Mouse (Mus musculus) ovary, adult 2 months (tissue): Measurements from ENCODE around the gene Lst1. TPM values are rescaled to one million over a fixed set of nuclear protein-coding genes. Genes with fewer than 3 reads are reported as not detected.

Experiments used
- polyA plus RNA-seq: library from polyadenylated mRNA; depleted of rRNA; stranded (reverse); fragments of >200 nt; gene quantifications from 2 replicates; pipeline ENCODE4 v1.2.3, GENCODE M21; 2012; rRNA removed

The Lst1 gene
- 15.6 and 19.9 TPM in 2 replicates for polyA plus RNA-seq

DNA sequence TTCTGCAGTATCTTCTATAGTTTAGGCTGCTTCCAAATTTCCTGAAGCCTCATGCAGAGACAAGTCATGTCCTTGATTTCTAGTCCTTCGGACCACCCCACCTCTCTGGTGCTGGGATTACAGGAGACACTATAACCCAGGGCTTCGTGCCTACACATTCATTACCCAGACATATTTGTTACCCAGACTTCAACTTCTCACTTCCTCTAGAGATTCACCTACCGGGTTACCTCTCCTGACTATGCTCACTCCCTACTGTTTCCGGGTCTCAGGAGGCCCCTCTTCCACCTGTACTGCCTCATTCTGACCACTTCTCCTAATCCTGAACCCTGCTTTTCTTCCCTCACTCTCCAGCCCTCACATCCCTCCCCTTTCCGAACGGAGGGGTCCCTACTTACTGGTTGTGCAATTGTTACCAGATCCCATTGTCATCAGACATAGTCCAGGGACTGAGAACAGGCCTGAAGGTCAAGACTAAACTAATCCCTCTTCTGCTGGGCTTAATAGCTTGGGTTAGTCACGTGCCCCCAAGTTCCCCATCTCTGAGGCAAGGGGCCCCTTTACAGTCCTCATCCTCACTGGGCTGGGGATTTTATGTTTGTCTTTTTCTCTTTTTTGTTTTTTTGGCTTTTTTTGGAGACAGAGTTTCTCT is at the start of gene Lst1:
TSS of gene Lst1 (minus strand) at position 481 of the 652 bp plus-strand sequence.

DNA sequence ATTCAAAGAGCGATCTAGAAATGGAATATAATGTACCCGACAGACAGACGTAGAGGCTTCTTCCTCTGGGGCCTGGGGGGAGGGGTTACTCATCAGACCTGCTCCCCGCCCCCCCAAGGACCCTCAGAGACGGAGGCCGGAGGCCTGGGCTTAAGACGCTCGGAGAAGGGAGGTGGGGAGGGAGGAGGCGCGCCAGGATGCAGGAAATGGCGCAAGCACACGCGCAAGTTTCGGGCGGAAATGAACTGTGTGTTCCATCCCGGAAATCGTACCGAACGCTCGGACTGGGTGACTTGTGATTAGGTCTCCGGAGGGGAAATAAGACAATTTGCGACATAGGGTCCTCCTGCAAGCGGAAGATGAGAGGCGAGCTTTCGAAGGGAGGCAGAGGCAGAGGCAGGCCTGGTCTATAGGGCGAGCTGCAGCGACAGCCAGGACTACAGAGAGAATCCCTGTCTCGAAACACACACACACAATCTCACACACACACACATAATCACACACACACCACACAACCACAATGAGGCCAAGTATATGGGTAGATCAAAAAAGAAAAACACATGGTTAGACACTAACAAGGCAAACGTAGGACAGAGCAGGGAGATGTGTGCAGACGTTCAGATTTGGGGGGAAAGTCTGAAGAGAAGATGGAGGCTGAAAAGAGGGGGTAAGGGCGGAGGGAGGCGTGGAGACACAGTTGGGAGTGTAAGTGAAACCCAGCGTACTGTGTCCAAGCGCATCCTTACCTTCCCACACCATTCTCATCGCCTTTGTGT is 47.6 kb upstream of the Lst1 start, which contains the start of gene Nfkbil1:
TSS of gene Nfkbil1 (minus strand) at position 179 of the 776 bp plus-strand sequence.

DNA sequence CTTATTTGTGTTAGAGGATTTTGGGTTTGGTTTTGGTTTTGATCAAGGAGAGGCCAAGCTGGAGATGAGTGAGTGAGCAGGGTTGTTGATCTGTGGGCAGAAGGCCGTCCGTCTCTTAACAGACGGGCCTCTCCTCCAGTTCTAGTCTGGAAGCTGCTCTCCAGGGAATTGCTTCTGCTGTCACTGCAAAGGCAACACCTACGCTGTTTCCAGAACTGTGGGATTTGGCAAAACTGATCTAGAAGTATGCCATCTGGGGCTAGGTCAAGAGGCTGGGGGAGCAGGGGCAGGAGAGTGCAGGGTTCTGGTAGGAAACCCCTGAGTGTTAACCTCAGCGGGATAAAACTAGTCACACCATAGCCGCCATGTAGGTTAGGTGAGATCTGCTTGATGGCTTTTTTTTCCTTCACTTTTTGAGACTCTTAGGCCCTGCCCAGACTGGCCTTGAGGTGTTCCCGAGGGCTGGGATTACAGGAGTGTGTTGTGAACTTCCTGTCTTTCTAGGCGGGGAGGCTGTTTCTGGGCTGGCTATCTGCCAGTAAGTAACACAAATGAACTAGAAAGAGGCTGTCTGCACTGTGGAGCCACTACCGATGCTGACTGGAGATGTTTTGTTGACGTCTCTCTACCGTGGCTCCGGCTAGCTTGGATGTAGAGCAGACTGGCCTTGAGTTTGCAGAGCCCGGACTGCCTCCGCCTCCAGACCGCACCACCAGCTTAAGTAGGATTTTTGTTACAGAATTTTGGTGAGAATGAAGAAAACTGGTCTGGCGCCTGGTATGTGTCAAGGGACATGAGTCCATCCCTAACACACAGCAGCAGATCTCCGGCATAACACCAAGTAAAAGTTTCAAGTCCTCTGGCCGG is 45.1 kb upstream of the Lst1 start, which contains the start of gene Atp6v1g2:
TSS of gene Atp6v1g2 (plus strand) at position 547 of the 867 bp plus-strand sequence.

GRCm38 (mm10) chr17:35220156-35220952 is 32.1 kb upstream of the Lst1 start, which contains the start of gene Gm16181:
TSS of gene Gm16181 (plus strand) at chr17:35220834.

GRCm38 (mm10) chr17:35204494-35205379 is 16.5 kb upstream of the Lst1 start, which contains the start of gene Lta:
TSS of gene Lta (minus strand) at chr17:35205351.

DNA sequence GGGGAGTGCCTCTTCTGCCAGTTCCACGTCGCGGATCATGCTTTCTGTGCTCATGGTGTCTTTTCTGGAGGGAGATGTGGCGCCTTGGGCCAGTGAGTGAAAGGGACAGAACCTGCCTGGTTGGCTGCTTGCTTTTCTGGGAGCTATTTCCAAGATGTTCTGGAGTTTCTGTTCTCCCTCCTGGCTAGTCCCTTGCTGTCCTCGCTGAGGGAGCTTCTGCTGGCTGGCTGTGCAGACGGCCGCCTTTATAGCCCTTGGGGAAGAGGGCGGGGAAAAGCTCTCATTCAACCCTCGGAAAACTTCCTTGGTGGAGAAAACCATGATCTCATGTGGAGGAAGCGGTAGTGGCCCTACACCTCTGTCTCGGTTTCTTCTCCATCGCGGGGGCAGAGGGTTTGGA is 13.5 kb upstream of the Lst1 start, which contains the start of gene Tnf:
TSS of gene Tnf (minus strand) at position 221 of the 400 bp plus-strand sequence.

DNA sequence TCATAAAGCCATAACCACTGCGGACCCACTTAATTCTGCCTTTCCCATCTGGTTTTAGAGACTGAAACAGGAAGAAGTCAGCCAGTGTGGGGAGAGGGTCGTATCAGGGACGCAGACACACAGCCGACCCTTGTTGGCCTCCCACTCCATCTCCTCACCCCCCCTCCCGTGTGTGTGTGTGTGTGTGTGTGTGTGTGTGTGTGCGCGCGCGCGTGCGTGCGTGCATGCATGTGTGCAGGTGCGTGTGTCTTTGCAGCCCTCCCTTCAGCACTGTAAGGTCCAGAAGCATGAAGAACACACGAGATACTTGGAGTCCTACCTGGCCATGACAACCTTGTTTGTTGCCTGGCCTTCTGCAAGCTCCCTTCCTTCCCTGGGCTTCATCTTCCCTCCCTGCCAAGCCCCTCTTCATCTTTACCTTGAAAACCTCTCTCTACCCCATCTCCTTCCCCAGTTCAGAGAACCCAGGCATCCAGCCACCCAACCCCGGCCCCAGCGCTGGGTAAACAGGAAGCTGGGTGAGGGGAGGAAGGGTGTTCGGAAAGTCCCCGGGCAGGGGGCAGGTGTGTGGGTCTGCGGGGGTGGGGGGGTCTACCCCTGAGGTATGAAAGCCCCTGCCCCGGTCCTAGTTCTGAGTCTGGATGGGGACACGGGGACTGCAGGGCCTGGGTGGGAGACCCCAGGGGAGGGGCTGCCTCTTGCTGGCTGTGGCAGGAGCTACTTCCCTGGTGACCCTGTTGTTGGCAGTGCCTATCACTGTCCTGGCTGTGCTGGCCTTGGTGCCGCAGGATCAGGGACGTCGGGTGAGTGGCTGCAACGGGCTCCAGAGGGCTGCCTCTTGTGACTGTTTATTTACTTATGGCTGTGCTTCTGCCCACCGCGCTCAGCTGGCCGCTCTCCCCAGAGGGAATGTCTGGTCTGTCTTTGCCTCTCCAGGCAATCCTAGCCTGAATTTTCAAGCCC is 5.9 kb upstream of the Lst1 start, which contains the start of gene Ltb:
TSS of gene Ltb (plus strand) at position 559 of the 963 bp plus-strand sequence.

DNA sequence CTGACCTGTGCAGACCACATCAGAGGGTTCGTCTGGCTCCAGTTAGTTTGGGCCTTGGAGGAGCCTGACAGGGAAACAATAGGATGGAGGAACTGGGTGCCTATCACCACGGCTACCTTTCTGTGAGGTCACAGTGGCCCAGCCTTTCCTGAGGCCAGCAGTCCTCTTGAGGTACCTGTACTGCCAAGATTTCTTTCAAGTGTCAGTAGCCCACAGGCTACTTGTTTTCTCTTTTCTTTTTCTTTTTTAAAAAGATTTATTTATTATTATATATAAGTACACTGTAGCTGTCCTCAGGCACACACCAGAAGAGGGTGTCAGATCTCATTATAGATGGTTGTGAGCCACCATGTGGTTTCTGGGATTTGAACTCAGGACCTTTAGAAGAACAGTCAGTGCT is 12.3 kb downstream of the Lst1 start, which contains the start of gene Aif1:
TSS of gene Aif1 (minus strand) at position 101 of the 400 bp plus-strand sequence.

DNA sequence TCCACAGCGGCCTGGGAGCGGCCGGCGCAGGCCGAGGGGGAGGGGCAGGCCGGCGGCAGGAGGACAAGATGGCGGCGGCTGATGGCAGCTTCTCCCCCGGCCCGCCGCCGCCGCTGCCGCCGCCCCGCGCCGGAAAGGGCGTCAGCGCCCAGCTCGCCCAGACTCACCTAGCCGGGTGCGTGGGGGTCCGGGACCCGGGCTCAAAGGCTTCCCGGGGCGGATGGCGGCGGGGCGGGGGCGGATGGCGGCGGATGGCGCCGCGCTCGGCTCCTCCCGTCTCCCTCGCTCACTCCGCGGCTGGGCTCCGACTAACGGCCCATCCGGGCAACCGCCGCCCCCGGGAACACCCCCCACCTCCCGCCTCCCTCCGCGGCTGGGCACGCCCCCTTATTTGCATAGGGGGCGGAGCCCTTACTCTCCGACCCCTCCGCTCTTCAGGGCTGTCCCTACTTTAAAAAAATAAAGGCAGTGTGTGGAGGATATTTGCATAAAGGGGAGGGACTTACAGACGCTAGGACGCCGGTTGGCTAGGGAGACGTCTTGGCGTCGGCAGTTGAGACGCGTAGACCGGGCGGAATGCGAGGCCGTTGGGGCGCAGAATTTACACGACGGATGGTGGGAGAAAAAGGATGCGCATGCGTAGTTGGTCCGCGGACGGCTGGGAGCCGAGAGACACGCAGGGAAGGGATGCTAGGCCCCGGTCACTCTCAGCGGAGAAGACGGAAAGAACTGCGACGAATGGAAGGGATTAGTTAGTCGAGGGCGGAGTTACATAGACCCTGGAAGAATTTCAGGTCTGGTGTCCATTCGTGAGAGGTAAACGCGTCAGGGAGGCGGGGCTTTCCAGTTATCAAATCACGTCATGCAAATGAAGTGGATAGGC is 23.4 kb downstream of the Lst1 start, which contains the start of gene Prrc2a:
TSS of gene Prrc2a (minus strand) at position 330 of the 883 bp plus-strand sequence.

Other genes with a start within 250 kb of the Lst1 start
- gene Hspa1b, start 229.2 kb downstream of the Lst1 start, polyA plus RNA-seq, result 132 and 153 TPM in 2 replicates
- gene Gm20481, start 218.5 kb downstream of the Lst1 start, polyA plus RNA-seq, result 1.1 TPM in 1 of 2 replicates, not detected in the other
- gene Hspa1a, start 216.3 kb downstream of the Lst1 start, polyA plus RNA-seq, result 71.2 and 74.4 TPM in 2 replicates
- 0.28 and 0.47 TPM in 2 replicates for gene Hspa1l, start 215.7 kb downstream of the Lst1 start, polyA plus RNA-seq
- 107 and 128 TPM in 2 replicates for gene Lsm2, start 206.6 kb downstream of the Lst1 start, polyA plus RNA-seq
- gene Vars, start 187.5 kb downstream of the Lst1 start, polyA plus RNA-seq, result 349 and 387 TPM in 2 replicates
- gene Vwa7, start 171.9 kb downstream of the Lst1 start, polyA plus RNA-seq, result 1.6 and 1.7 TPM in 2 replicates
- 2.2 and 3.1 TPM in 2 replicates for gene Sapcd1, start 160.4 kb downstream of the Lst1 start, polyA plus RNA-seq
- gene Msh5, start 141.7 kb downstream of the Lst1 start, polyA plus RNA-seq, result 2.8 and 3.2 TPM in 2 replicates
- 134 and 150 TPM in 2 replicates for gene Clic1, start 138.5 kb downstream of the Lst1 start, polyA plus RNA-seq
- gene Ddah2, start 129.4 kb downstream of the Lst1 start, polyA plus RNA-seq, result 113 and 116 TPM in 2 replicates
- gene Ly6g6c, start 123.1 kb downstream of the Lst1 start, polyA plus RNA-seq, result not detected in 2 replicates
- gene Mpig6b, start 122.3 kb downstream of the Lst1 start, polyA plus RNA-seq, result 0.25 and 0.36 TPM in 2 replicates
- 13.7 and 17.0 TPM in 2 replicates for gene Ly6g6e, start 111.5 kb downstream of the Lst1 start, polyA plus RNA-seq
- gene Ly6g6d, start 110.4 kb downstream of the Lst1 start, polyA plus RNA-seq, result 7.4 and 8.5 TPM in 2 replicates
- not detected in 2 replicates for gene Ly6g6f, start 102.8 kb downstream of the Lst1 start, polyA plus RNA-seq
- gene Abhd16a, start 99.2 kb downstream of the Lst1 start, polyA plus RNA-seq, result 223 and 260 TPM in 2 replicates
- gene Ly6g5c, start 80.2 kb downstream of the Lst1 start, polyA plus RNA-seq, result not detected in 2 replicates
- 1.5 and 2.3 TPM in 2 replicates for gene Ly6g5b, start 73.0 kb downstream of the Lst1 start, polyA plus RNA-seq
- 17.4 and 20.2 TPM in 2 replicates for gene Gpank1, start 67.0 kb downstream of the Lst1 start, polyA plus RNA-seq
- 246 and 449 TPM in 2 replicates for gene Csnk2b, start 66.4 kb downstream of the Lst1 start, polyA plus RNA-seq
- 7.9 and 13.4 TPM in 2 replicates for gene D17H6S53E, start 62.1 kb downstream of the Lst1 start, polyA plus RNA-seq
- gene Apom, start 56.4 kb downstream of the Lst1 start, polyA plus RNA-seq, result 0.16 and 0.37 TPM in 2 replicates
- gene Bag6, start 53.3 kb downstream of the Lst1 start, polyA plus RNA-seq, result 379 and 401 TPM in 2 replicates
- gene Prrc2a, start 23.5 kb downstream of the Lst1 start, polyA plus RNA-seq, result 592 and 637 TPM in 2 replicates
- 1.4 and 1.9 TPM in 2 replicates for gene Aif1, start 12.4 kb downstream of the Lst1 start, polyA plus RNA-seq
- 4.6 and 6.7 TPM in 2 replicates for gene Ltb, start 6.0 kb upstream of the Lst1 start, polyA plus RNA-seq
- 0.62 and 0.77 TPM in 2 replicates for gene Tnf, start 13.6 kb upstream of the Lst1 start, polyA plus RNA-seq
- 0.16 and 0.36 TPM in 2 replicates for gene Lta, start 16.9 kb upstream of the Lst1 start, polyA plus RNA-seq
- not detected in 2 replicates for gene Gm16181, start 32.4 kb upstream of the Lst1 start, polyA plus RNA-seq
- gene Atp6v1g2, start 45.2 kb upstream of the Lst1 start, polyA plus RNA-seq, result 6.9 and 13.4 TPM in 2 replicates
- 42.9 and 64.2 TPM in 2 replicates for gene Nfkbil1, start 47.4 kb upstream of the Lst1 start, polyA plus RNA-seq
- 360 and 468 TPM in 2 replicates for gene Ddx39b, start 53.3 kb upstream of the Lst1 start, polyA plus RNA-seq
- gene H2-D1, start 74.3 kb upstream of the Lst1 start, polyA plus RNA-seq, result 422 and 558 TPM in 2 replicates
- gene H2-Q1, start 132.0 kb upstream of the Lst1 start, polyA plus RNA-seq, result not detected in 2 replicates
- 1.3 and 2.0 TPM in 2 replicates for gene H2-Q2, start 153.8 kb upstream of the Lst1 start, polyA plus RNA-seq
- gene H2-Q4, start 191.2 kb upstream of the Lst1 start, polyA plus RNA-seq, result 77.6 and 85.0 TPM in 2 replicates
- 20.9 and 39.7 TPM in 2 replicates for gene H2-Q6, start 236.4 kb upstream of the Lst1 start, polyA plus RNA-seq